Mouse (Mus musculus): ENCODE measurements around the gene Gm10271.

The Gm10271 gene

GRCm38 (mm10) chr10:116977858-116978257 is 5.4 kb upstream of the Gm10271 start:
- no peak for DNase-seq (ENCODE audit: low spot score)

- no peak for DNase-seq (ENCODE audit: low spot score)
Measured at GRCm38 (mm10) chr10:116977455-116977854, 5.0 kb upstream of the Gm10271 start.

GRCm38 (mm10) chr10:116968741-116969140 is 3.7 kb downstream of the Gm10271 start:
- DNase-seq (ENCODE audit: low spot score), result no peak

- DNase-seq (ENCODE audit: low spot score), result no peak
Measured at GRCm38 (mm10) chr10:116966065-116966464, 6.3 kb downstream of the Gm10271 start.

- no peak for DNase-seq (ENCODE audit: low spot score)
Measured at GRCm38 (mm10) chr10:116965297-116965696, 7.1 kb downstream of the Gm10271 start.

- no peak for DNase-seq (ENCODE audit: low spot score)
Measured at GRCm38 (mm10) chr10:116964571-116964970, 7.8 kb downstream of the Gm10271 start.

GRCm38 (mm10) chr10:116964084-116964483 is 8.3 kb downstream of the Gm10271 start:
- no peak for DNase-seq (ENCODE audit: low spot score)

GRCm38 (mm10) chr10:116962803-116963202 is 9.6 kb downstream of the Gm10271 start:
- DNase-seq (ENCODE audit: low spot score), result peak; percentile 20

GRCm38 (mm10) chr10:116962152-116962551 is 10.3 kb downstream of the Gm10271 start:
- no peak for DNase-seq (ENCODE audit: low spot score)

- no peak for DNase-seq (ENCODE audit: low spot score)
Measured at GRCm38 (mm10) chr10:116957867-116958551, 14.4 kb downstream of the Gm10271 start.

GRCm38 (mm10) chr10:116956483-116957158 is 15.8 kb downstream of the Gm10271 start:
- DNase-seq (ENCODE audit: low spot score), result no peak

GRCm38 (mm10) chr10:116955191-116955590 is 17.2 kb downstream of the Gm10271 start:
- DNase-seq (ENCODE audit: low spot score), result no peak

- peak; percentile 15 for DNase-seq (ENCODE audit: low spot score)
Measured at GRCm38 (mm10) chr10:116950886-116951285, 21.5 kb downstream of the Gm10271 start.

- peak; percentile 93 for DNase-seq (ENCODE audit: low spot score)
Measured at GRCm38 (mm10) chr10:116950009-116950769, 22.2 kb downstream of the Gm10271 start, which contains the start of gene Rab3ip. Gene Rab3ip (minus strand): TSS chr10:116950769.

- DNase-seq (ENCODE audit: low spot score), result peak; percentile 67
Measured at GRCm38 (mm10) chr10:116949111-116950008, 23.0 kb downstream of the Gm10271 start.

GRCm38 (mm10) chr10:116948414-116948813 is 24.0 kb downstream of the Gm10271 start:
- no peak for DNase-seq (ENCODE audit: low spot score)

GRCm38 (mm10) chr10:116944940-116945339 is 27.5 kb downstream of the Gm10271 start:
- DNase-seq (ENCODE audit: low spot score), result no peak

- no peak for DNase-seq (ENCODE audit: low spot score)
Measured at GRCm38 (mm10) chr10:116944144-116944543, 28.3 kb downstream of the Gm10271 start.

GRCm38 (mm10) chr10:116943025-116943424 is 29.4 kb downstream of the Gm10271 start:
- no peak for DNase-seq (ENCODE audit: low spot score)

- DNase-seq (ENCODE audit: low spot score), result no peak
Measured at GRCm38 (mm10) chr10:116935028-116935427, 37.4 kb downstream of the Gm10271 start.

- DNase-seq (ENCODE audit: low spot score), result no peak
Measured at GRCm38 (mm10) chr10:116933794-116934193, 38.6 kb downstream of the Gm10271 start.

GRCm38 (mm10) chr10:116932418-116932817 is 40.0 kb downstream of the Gm10271 start:
- no peak for DNase-seq (ENCODE audit: low spot score)
